10 mouse cellular contexts compared by ENCODE assay signal in the genomic region with DNA sequence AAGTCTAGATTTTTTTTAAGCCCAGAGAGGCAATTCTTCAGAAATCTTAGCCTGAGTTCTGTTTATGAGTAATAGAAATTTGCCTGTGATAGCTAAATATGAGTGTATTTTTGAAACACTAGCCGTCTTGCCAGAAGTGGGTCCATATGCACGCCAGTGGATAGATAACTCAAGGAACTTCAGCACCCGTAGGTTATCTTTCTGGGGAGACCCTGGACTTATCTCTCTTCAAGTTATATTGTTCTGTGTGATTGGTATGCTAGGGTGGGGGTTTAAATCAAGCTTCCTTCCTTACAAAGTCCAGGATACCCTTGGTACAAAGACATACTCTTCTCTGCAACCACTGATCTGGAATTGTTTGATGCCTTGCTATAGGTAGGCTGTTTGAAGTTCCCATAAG. TPM values are rescaled to one million over a fixed set of nuclear protein-coding genes. Genes with fewer than 3 reads are reported as not detected.
DNase-seq lines count a peak whose midpoint lies in the region; ATAC-seq and TF ChIP-seq lines count a peak whose summit lies in the region.
"Had no signal": no experiment of that assay in that cellular context is flagged by ENCODE, and none has a peak within 500 bp of the region (broad histone marks: within the 10 kb centered on the region; RNA-seq: fewer than 3 reads in every experiment).

No protein-coding gene starts in this region.

- no peaks in the 10 kb centered on the region for H3K9me3 ChIP-seq in lung, postnatal 0 days (ENCODE audit: low read length)
- H3K9me3 ChIP-seq in limb, embryonic 10.5 days (replicated peaks) = no peaks in the 10 kb centered on the region
- no peaks in the 10 kb centered on the region for H3K9me3 ChIP-seq in neural tube, embryonic 14.5 days (ENCODE audit: control insufficient read depth, low read length)

- TF ChIP-seq EP300 in lung, postnatal 0 days (IDR thresholded peaks at IDR 0.05) = no peak

- H3K27ac ChIP-seq in gastrocnemius, adult 2 months = peak overlapping the region; percentile 94
- no peak overlapping the region for H3K27ac ChIP-seq in lung, postnatal 0 days (ENCODE audit: low read length)
- no peak overlapping the region for H3K27ac ChIP-seq in limb, embryonic 10.5 days
- H3K27ac ChIP-seq in neural tube, embryonic 14.5 days (ENCODE audit: low read depth, low read length) = no peak overlapping the region

- H3K4me1 ChIP-seq in lung, postnatal 0 days (ENCODE audit: insufficient read depth, low read depth, low read length) = peaks cover 6% of the 10 kb centered on the region; the same call in 1 of the 2 replicates
- H3K4me1 ChIP-seq in limb, embryonic 10.5 days = peaks cover 19% of the 10 kb centered on the region
- H3K4me1 ChIP-seq in neural tube, embryonic 14.5 days (ENCODE audit: control insufficient read depth, insufficient read depth, low read length) = peaks cover 11% of the 10 kb centered on the region

- H3K4me2 ChIP-seq in lung, postnatal 0 days (replicated peaks; ENCODE audit: low read depth, low read length) = peak overlapping the region; percentile 90; the same call in 1 of the 2 replicates
- peak overlapping the region; percentile 75 for H3K4me2 ChIP-seq in neural tube, embryonic 14.5 days (ENCODE audit: low read depth, low read length)

- WGBS in lung, postnatal 0 days = 41% methylated on average over 3 of the region's 3 CpGs
- WGBS in limb, embryonic 10.5 days = 88% methylated on average over 3 of the region's 3 CpGs
- 78% methylated on average over 3 of the region's 3 CpGs for WGBS in neural tube, embryonic 14.5 days

- ATAC-seq in lung, postnatal 0 days = no peak
- ATAC-seq in neural tube, embryonic 14.5 days (ENCODE audit: low read depth) = no peak

- H3K4me3 ChIP-seq in gastrocnemius, adult 2 months = peak overlapping the region; percentile 99
- no peak overlapping the region for H3K4me3 ChIP-seq in lung, postnatal 0 days (ENCODE audit: low read depth, low read length)
- peak overlapping the region; percentile 80; the same call in 1 of the 2 replicates for H3K4me3 ChIP-seq in limb, embryonic 10.5 days
- H3K4me3 ChIP-seq in neural tube, embryonic 14.5 days (ENCODE audit: low read depth, low read length) = peak overlapping the region; percentile 87

- no peak for DNase-seq in gastrocnemius, adult 2 months
- no peak for DNase-seq in gastrocnemius, postnatal 36 days
- no peak for DNase-seq in lung, postnatal 0 days (ENCODE audit: low spot score)
- no peak for DNase-seq in lung, postnatal 25 days (ENCODE audit: low spot score)
- no peak for DNase-seq in limb, embryonic 10.5 days (ENCODE audit: low spot score)
- DNase-seq in urinary bladder, postnatal 36 days (ENCODE audit: low spot score in 2 of 2) = no peak
- no peak for DNase-seq in layer of hippocampus, adult 9-11 months
- DNase-seq: kidney, postnatal 36 days had no signal

- intact Hi-C loops in gastrocnemius, adult 2 months (cut with DNase I) = loop anchor here (2.0 to 5.0 kb wide), 2 partner anchors 47 to 132 kb away; a partner anchor contains a TSS
- intact Hi-C loops in gastrocnemius, postnatal 36 days (cut with DNase I) = no loop called here

- no peaks in the 10 kb centered on the region for H3K36me3 ChIP-seq in lung, postnatal 0 days (ENCODE audit: insufficient read depth, low read length)
- no peaks in the 10 kb centered on the region for H3K36me3 ChIP-seq in limb, embryonic 10.5 days
- H3K36me3 ChIP-seq in neural tube, embryonic 14.5 days (ENCODE audit: control insufficient read depth, insufficient read depth, low read length) = no peaks in the 10 kb centered on the region

- H3K9ac ChIP-seq in lung, postnatal 0 days (replicated peaks; ENCODE audit: low read depth) = no peak overlapping the region
- peak overlapping the region; percentile 77; the same call in 1 of the 2 replicates for H3K9ac ChIP-seq in neural tube, embryonic 14.5 days (replicated peaks; ENCODE audit: low read depth, low read length)

- TF ChIP-seq CTCF in gastrocnemius, adult 2 months (IDR thresholded peaks at IDR 0.05) = no peak
- TF ChIP-seq CTCF in lung, postnatal 0 days (IDR thresholded peaks at IDR 0.05) = no peak

- no peaks in the 10 kb centered on the region for H3K27me3 ChIP-seq in lung, postnatal 0 days (replicated peaks; ENCODE audit: insufficient read depth, low read length)
- no peaks in the 10 kb centered on the region for H3K27me3 ChIP-seq in limb, embryonic 10.5 days (ENCODE audit: low read depth, poor library complexity, severe bottlenecking)
- H3K27me3 ChIP-seq in neural tube, embryonic 14.5 days (ENCODE audit: control insufficient read depth, insufficient read depth, low read length) = no peaks in the 10 kb centered on the region

RNA-seq across cellular contexts. Expression of a gene that starts 1.7 kb away (rescaled TPM):
- 10 to 100 TPM; 11.0 to 12.9 TPM for total RNA-seq in gastrocnemius, adult 2 months (2021)
- 1 to 10 TPM; 8.2 to 9.0 TPM for total RNA-seq in gastrocnemius, postnatal 36 days (2021)
- 35.0 and 37.0 TPM in 2 replicates for polyA plus RNA-seq in lung, postnatal 0 days (2015; fragmentation: Nextera tagmentation; extraction: Ambion mirVana)
- 32.0 and 33.9 TPM in 2 replicates for polyA plus RNA-seq in limb, embryonic 10.5 days (2016; fragmentation: Nextera tagmentation; extraction: Ambion mirVana)
- 99.2 and 114 TPM in 2 replicates for polyA plus RNA-seq in neural tube, embryonic 14.5 days (2014; fragmentation: Nextera tagmentation; extraction: Ambion mirVana)

RNA-seq across cellular contexts. Expression of a gene that starts 46.7 kb away (rescaled TPM):
- total RNA-seq in gastrocnemius, adult 2 months (2021) = 1 to 10 TPM; 6.8 to 7.3 TPM
- total RNA-seq in gastrocnemius, postnatal 36 days (2021) = 1 to 10 TPM; 3.6 to 6.4 TPM
- 8.9 and 10.0 TPM in 2 replicates for polyA plus RNA-seq in lung, postnatal 0 days (2015; fragmentation: Nextera tagmentation; extraction: Ambion mirVana)
- polyA plus RNA-seq in limb, embryonic 10.5 days (2016; fragmentation: Nextera tagmentation; extraction: Ambion mirVana) = 19.0 and 21.3 TPM in 2 replicates
- 13.9 and 16.3 TPM in 2 replicates for polyA plus RNA-seq in neural tube, embryonic 14.5 days (2014; fragmentation: Nextera tagmentation; extraction: Ambion mirVana)

RNA-seq across cellular contexts. Expression of a gene that starts 50.3 kb away (rescaled TPM):
- total RNA-seq in gastrocnemius, adult 2 months (2021) = under 1 TPM in 1 of 2 experiments, not detected in 1; 0.64 TPM
- total RNA-seq in gastrocnemius, postnatal 36 days (2021) = under 1 TPM; 0.54 to 0.74 TPM
- 2.5 and 3.3 TPM in 2 replicates for polyA plus RNA-seq in lung, postnatal 0 days (2015; fragmentation: Nextera tagmentation; extraction: Ambion mirVana)
- 0.41 TPM in 1 of 2 replicates, not detected in the other for polyA plus RNA-seq in limb, embryonic 10.5 days (2016; fragmentation: Nextera tagmentation; extraction: Ambion mirVana)
- polyA plus RNA-seq in neural tube, embryonic 14.5 days (2014; fragmentation: Nextera tagmentation; extraction: Ambion mirVana) = 2.3 and 5.4 TPM in 2 replicates
- total RNA-seq: adrenal gland, adult 2 months had no signal
- polyA plus RNA-seq: adrenal gland, adult 2 months had no signal
